Mouse (Mus musculus) heart, postnatal 4 days (tissue): ENCODE results near the gene Zfp459. TPM values are rescaled to one million over a fixed set of nuclear protein-coding genes. Genes with fewer than 3 reads are reported as not detected.

Source experiments
- total RNA-seq, 2 experiments: library from RNA; stranded (reverse); gene quantifications; 2 replicates each; pipeline ENCODE4 v1.2.3; 2021

The Zfp459 gene
- total RNA-seq, 2 experiments from 2014 or later: 0.38 TPM; not detected in 1

Other genes starting within 250 kb of the Zfp459 start
- 1 to 10 TPM; 4.0 to 4.8 TPM for gene Rsl1, start 248.2 kb downstream of the Zfp459 start, total RNA-seq
- under 1 TPM; 0.92 to 0.98 TPM for gene Zfp455, start 226.9 kb downstream of the Zfp459 start, total RNA-seq
- 1 to 10 TPM; 2.5 to 3.2 TPM for gene Zfp458, start 143.0 kb downstream of the Zfp459 start, total RNA-seq
- 1 to 10 TPM; 2.7 to 3.7 TPM for gene Zfp457, start 114.9 kb downstream of the Zfp459 start, total RNA-seq
- gene Zfp595, start 88.8 kb downstream of the Zfp459 start, total RNA-seq: 1 to 10 TPM; 2.4 to 2.6 TPM
- 1 to 10 TPM in 1 of 2 experiments, not detected in 1; 2.3 TPM for gene Gm28044, start 60.9 kb downstream of the Zfp459 start, total RNA-seq
- gene Zfp953, start 60.8 kb downstream of the Zfp459 start, total RNA-seq: 1 to 10 TPM; 1.2 to 1.3 TPM
- 1 to 10 TPM in 1 of 2 experiments, under 1 TPM in 1; 0.47 to 1.2 TPM for gene Gm28041, start 45.7 kb downstream of the Zfp459 start, total RNA-seq
- gene Zfp456, start 45.6 kb downstream of the Zfp459 start, total RNA-seq: 1 to 10 TPM in 1 of 2 experiments, under 1 TPM in 1; 0.81 to 1.2 TPM
- gene Zfp429, start 21.6 kb downstream of the Zfp459 start, total RNA-seq: 1 to 10 TPM; 2.2 to 3.5 TPM
- 1 to 10 TPM; 2.4 to 2.7 TPM for gene Zfp874a, start 30.2 kb upstream of the Zfp459 start, total RNA-seq
- 1 to 10 TPM; 4.8 to 6.3 TPM for gene Zfp874b, start 62.8 kb upstream of the Zfp459 start, total RNA-seq
- gene Zfp58, start 79.1 kb upstream of the Zfp459 start, total RNA-seq: 1 to 10 TPM; 4.3 to 4.8 TPM
- not detected for gene Gm26965, start 104.7 kb upstream of the Zfp459 start, total RNA-seq
- gene Zfp87, start 104.8 kb upstream of the Zfp459 start, total RNA-seq: 10 to 100 TPM; 10.1 to 10.8 TPM
- 1 to 10 TPM; 5.3 to 5.6 TPM for gene Zfp748, start 132.4 kb upstream of the Zfp459 start, total RNA-seq
- 1 to 10 TPM; 4.1 to 4.7 TPM for gene Zfp729b, start 188.3 kb upstream of the Zfp459 start, total RNA-seq
- 1 to 10 TPM in 1 of 2 experiments, under 1 TPM in 1; 0.72 to 1.9 TPM for gene Gm49345, start 216.4 kb upstream of the Zfp459 start, total RNA-seq
- 1 to 10 TPM; 3.7 to 3.8 TPM for gene Zfp729a, start 216.4 kb upstream of the Zfp459 start, total RNA-seq